Comparison of ENCODE assay signal across 8 mouse cellular contexts in the genomic region with DNA sequence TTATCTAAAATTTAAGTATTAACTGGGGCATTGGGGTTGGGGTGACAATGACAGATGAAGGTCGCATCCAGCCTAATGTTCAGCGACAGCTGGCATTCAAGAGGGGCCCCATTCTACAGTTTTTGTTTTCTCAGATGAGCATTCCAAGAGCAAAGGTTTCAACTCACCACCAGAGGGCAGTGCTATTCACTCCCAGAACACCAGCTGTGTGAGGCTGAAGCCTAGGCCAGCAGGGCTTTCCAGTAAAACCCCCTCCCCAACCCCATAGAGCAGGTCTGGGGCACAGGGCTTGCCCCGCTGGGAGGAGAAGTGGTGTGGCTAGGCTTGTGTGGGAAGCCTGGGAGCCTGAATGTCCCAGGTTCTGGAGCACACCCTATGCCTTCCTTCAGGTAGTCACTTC. TPM values are rescaled to one million over a fixed set of nuclear protein-coding genes. Genes with fewer than 3 reads are reported as not detected.
DNase-seq lines count a peak whose midpoint lies in the region; ATAC-seq and TF ChIP-seq lines count a peak whose summit lies in the region.

No protein-coding gene starts in this region.

- no peak overlapping the region for H3K27ac ChIP-seq in testis, adult 2 months (ENCODE audit: control insufficient read depth, insufficient read depth, low read depth, low read length)
- H3K27ac ChIP-seq in kidney, adult 2 months (ENCODE audit: insufficient read depth, low read depth, low read length), result no peak overlapping the region
- no peak overlapping the region for H3K27ac ChIP-seq in liver, adult 2 months (replicated peaks; ENCODE audit: insufficient read depth, low read depth, low read length)

- no peaks in the 10 kb centered on the region for H3K79me2 ChIP-seq in liver, adult 2 months (ENCODE audit: control insufficient read depth, insufficient read depth, low read length)

- no peak for TF ChIP-seq POLR2A in testis, adult 2 months (IDR thresholded peaks at IDR 0.05; ENCODE audit: control insufficient read depth, low read depth, low read length)
- no peak for TF ChIP-seq POLR2A in kidney, adult 2 months (IDR thresholded peaks at IDR 0.05; ENCODE audit: low read depth, low read length)
- TF ChIP-seq POLR2A in liver, adult 2 months (IDR thresholded peaks at IDR 0.05; ENCODE audit: extremely low read depth, insufficient read depth, low read length), result no peak

- ATAC-seq in erythroid progenitor cell, adult 5-6 weeks (replicated peaks; ENCODE audit: low FRiP score, poor library complexity, severe bottlenecking), result peak; percentile 55; the same call in 1 of the 2 replicates
- no peak for ATAC-seq in activated CD4-positive, CD25-positive, alpha-beta regulatory T cell, adult 4 months

- no peak for DNase-seq in testis, postnatal 14 days (ENCODE audit: low spot score)
- DNase-seq in adrenal gland, postnatal 36 days, result peak; percentile 51 to 61
- peak; percentile 57 for DNase-seq in kidney, adult 2 months
- peak; percentile 50 for DNase-seq in liver, adult 2 months (ENCODE audit: extremely low read depth, low read depth, low spot score)
- peak; percentile 88 for DNase-seq in retina, postnatal 1 day

- no peaks in the 10 kb centered on the region for H3K4me1 ChIP-seq in testis, adult 2 months (ENCODE audit: control insufficient read depth, insufficient read depth, low read length)
- no peaks in the 10 kb centered on the region for H3K4me1 ChIP-seq in kidney, adult 2 months (ENCODE audit: control insufficient read depth, insufficient read depth, low read length)
- peaks cover 10% of the 10 kb centered on the region for H3K4me1 ChIP-seq in liver, adult 2 months (ENCODE audit: control insufficient read depth, insufficient read depth, low read length)

- TF ChIP-seq CTCF in testis, adult 2 months (IDR thresholded peaks at IDR 0.05; ENCODE audit: control insufficient read depth, insufficient read depth, insufficient replicate concordance, low read depth, low read length), result peak; percentile 46; the same call in 1 of the 2 replicates
- TF ChIP-seq CTCF in kidney, adult 2 months (conservative IDR thresholded peaks at IDR 0.05; ENCODE audit: insufficient read depth, insufficient read length, low read depth, low read length), result peak; percentile 74
- peak; percentile 74 for TF ChIP-seq CTCF in liver, adult 2 months (IDR thresholded peaks at IDR 0.05; ENCODE audit: low read depth, low read length)

- no peak overlapping the region for H3K9ac ChIP-seq in liver, adult 2 months (ENCODE audit: low read depth, low read length)

- no peak overlapping the region for H3K4me3 ChIP-seq in testis, adult 2 months (ENCODE audit: control insufficient read depth, low read depth, low read length)
- no peak overlapping the region for H3K4me3 ChIP-seq in kidney, adult 2 months (ENCODE audit: insufficient read depth, low read depth, low read length)
- no peak overlapping the region for H3K4me3 ChIP-seq in liver, adult 2 months (ENCODE audit: insufficient read depth, low read depth, low read length)

- H3K27me3 ChIP-seq in testis, adult 2 months (ENCODE audit: control insufficient read depth, insufficient read depth, low read length), result no peaks in the 10 kb centered on the region
- H3K27me3 ChIP-seq in kidney, adult 2 months (replicated peaks; ENCODE audit: control insufficient read depth, insufficient read depth, low read length), result no peaks in the 10 kb centered on the region
- no peaks in the 10 kb centered on the region for H3K27me3 ChIP-seq in liver, adult 2 months (ENCODE audit: control insufficient read depth, insufficient read depth, low read length)

- WGBS in kidney, adult 2 months, result 15% methylated on average over 3 of the region's 3 CpGs
- 25% methylated on average over 3 of the region's 3 CpGs for WGBS in liver, adult 2 months

- no peaks in the 10 kb centered on the region for H3K36me3 ChIP-seq in testis, adult 2 months (ENCODE audit: control insufficient read depth, insufficient read depth, low read length)
- H3K36me3 ChIP-seq in kidney, adult 2 months (ENCODE audit: control insufficient read depth, insufficient read depth, low read length), result no peaks in the 10 kb centered on the region
- H3K36me3 ChIP-seq in liver, adult 2 months (ENCODE audit: control insufficient read depth, insufficient read depth, low read length), result no peaks in the 10 kb centered on the region

RNA-seq across cellular contexts. Expression of gene Ptges, which starts 38.7 kb away (rescaled TPM):
- polyA plus RNA-seq in testis, adult 2 months (2012; rRNA removed), result 3.9 and 15.6 TPM in 2 replicates
- total RNA-seq in adrenal gland, postnatal 36 days (2021), result 10 to 100 TPM; 22.4 to 34.9 TPM
- total RNA-seq in erythroid progenitor cell, adult 5-6 weeks (2015; ENCODE audit: low replicate concordance), result not detected in 2 replicates
- total RNA-seq in erythroid progenitor cell, adult 5-6 weeks (2017; ENCODE audit: low replicate concordance), result 0.77 and 12.5 TPM in 2 replicates
- polyA plus RNA-seq in kidney, adult 2 months (2012; rRNA removed), result 36.3 and 45.2 TPM in 2 replicates
- total RNA-seq in liver, adult 2 months (2014; rRNA removed), result 0.07 and 0.09 TPM in 2 replicates
- polyA plus RNA-seq in liver, adult 2 months (2012; rRNA removed), result 0.17 and 0.60 TPM in 2 replicates
- under 1 TPM in 1 of 2 experiments, not detected in 1; 0.09 TPM for polyA plus RNA-seq in activated CD4-positive, CD25-positive, alpha-beta regulatory T cell, adult 4 months (2017; shearing (Covaris generic))

RNA-seq across cellular contexts. Expression of gene Prrx2, which starts 56.2 kb away (rescaled TPM):
- 1.0 and 1.5 TPM in 2 replicates for polyA plus RNA-seq in testis, adult 2 months (2012; rRNA removed)
- total RNA-seq in adrenal gland, postnatal 36 days (2021), result 1 to 10 TPM in 1 of 2 experiments, under 1 TPM in 1; 0.46 to 2.2 TPM
- not detected in 2 replicates for total RNA-seq in erythroid progenitor cell, adult 5-6 weeks (2015; ENCODE audit: low replicate concordance)
- total RNA-seq in erythroid progenitor cell, adult 5-6 weeks (2017; ENCODE audit: low replicate concordance), result 0.77 TPM in 1 of 2 replicates, not detected in the other
- polyA plus RNA-seq in kidney, adult 2 months (2012; rRNA removed), result 4.7 and 6.7 TPM in 2 replicates
- not detected in 2 replicates for total RNA-seq in liver, adult 2 months (2014; rRNA removed)
- polyA plus RNA-seq in liver, adult 2 months (2012; rRNA removed), result 0.32 TPM in 1 of 2 replicates, not detected in the other
- polyA plus RNA-seq in activated CD4-positive, CD25-positive, alpha-beta regulatory T cell, adult 4 months (2017; shearing (Covaris generic)), result not detected
